Mouse (Mus musculus) liver, embryonic 12.5 days (tissue): ENCODE measurements around the gene Psme2b. TPM values are rescaled to one million over a fixed set of nuclear protein-coding genes. Genes with fewer than 3 reads are reported as not detected.
"Not testable (repeated sequence)": the region's sequence is repeated elsewhere in the genome, so short reads cannot be mapped to it uniquely, and the experiment has no call there.

ENCODE experiments used
- ATAC-seq: fragments of 200-750 bp; cut with Nextera tagmentation; 2 replicates; pipeline ENCODE4 v1.8.0; 2017; ENCODE audit warnings: moderate number of reproducible peaks, mild to moderate bottlenecking, moderate library complexity
- H3K27ac ChIP-seq: fragments of 300-500 bp; sonication (generic); 2 replicates; pipeline ENCODE4 v1.5.1; 2016; ENCODE audit warnings: mild to moderate bottlenecking
- H3K27me3 ChIP-seq: fragments of 300-500 bp; sonication (generic); replicated peaks from 2 replicates; pipeline ENCODE4 v1.6.1; 2016; ENCODE audit warnings: mild to moderate bottlenecking, moderate library complexity
- H3K36me3 ChIP-seq: fragments of 300-500 bp; sonication (generic); 2 replicates; pipeline ENCODE4 v1.6.1; 2016; ENCODE audit warnings: mild to moderate bottlenecking, moderate library complexity
- H3K4me1 ChIP-seq: fragments of 300-500 bp; sonication (generic); 2 replicates; pipeline ENCODE4 v1.6.1; 2016
- H3K4me2 ChIP-seq: fragments of 300-500 bp; sonication (generic); 2 replicates; pipeline ENCODE4 v1.6.1; 2016; ENCODE audit warnings: mild to moderate bottlenecking, moderate library complexity
- H3K4me3 ChIP-seq: fragments of 300-500 bp; sonication (generic); 2 replicates; pipeline ENCODE4 v1.5.1; 2016; ENCODE audit warnings: mild to moderate bottlenecking, moderate library complexity
- H3K9ac ChIP-seq: fragments of 300-500 bp; sonication (generic); 2 replicates; pipeline ENCODE4 v1.6.1; 2016; ENCODE audit warnings: mild to moderate bottlenecking, moderate library complexity
- H3K9me3 ChIP-seq: fragments of 300-500 bp; sonication (generic); replicated peaks from 2 replicates; pipeline ENCODE4 v1.6.1; 2016; ENCODE audit warnings: mild to moderate bottlenecking, moderate library complexity
- WGBS: fragments of 180-500 bp; shearing (Covaris S2); methylation state at CpG from one replicate; pipeline ENCODE4 v1.1.7; 2016; ENCODE audit not compliant: insufficient replicate concordance; 5-methylcytosine and 5-hydroxymethylcytosine counted together
- polyA plus RNA-seq: library from polyadenylated mRNA; unstranded; fragments of >200 nt; fragmentation: Nextera tagmentation; extraction: Ambion mirVana; gene quantifications from 2 replicates; pipeline ENCODE4 v1.2.1, GENCODE M21; 2016

Psme2b gene
- 1.2 and 2.2 TPM in 2 replicates for polyA plus RNA-seq

GRCm38 (mm10) chr11:48946090-48946489, at the start of gene Psme2b:
TSS of gene Psme2b (minus strand) at chr11:48946190.
- H3K4me1 ChIP-seq, H3K9me3 ChIP-seq, ATAC-seq, H3K4me3 ChIP-seq, H3K27me3 ChIP-seq, H3K4me2 ChIP-seq, H3K9ac ChIP-seq, H3K36me3 ChIP-seq, H3K27ac ChIP-seq: not testable (repeated sequence)
- WGBS = 71% methylated on average over 6 of the region's 6 CpGs

DNA sequence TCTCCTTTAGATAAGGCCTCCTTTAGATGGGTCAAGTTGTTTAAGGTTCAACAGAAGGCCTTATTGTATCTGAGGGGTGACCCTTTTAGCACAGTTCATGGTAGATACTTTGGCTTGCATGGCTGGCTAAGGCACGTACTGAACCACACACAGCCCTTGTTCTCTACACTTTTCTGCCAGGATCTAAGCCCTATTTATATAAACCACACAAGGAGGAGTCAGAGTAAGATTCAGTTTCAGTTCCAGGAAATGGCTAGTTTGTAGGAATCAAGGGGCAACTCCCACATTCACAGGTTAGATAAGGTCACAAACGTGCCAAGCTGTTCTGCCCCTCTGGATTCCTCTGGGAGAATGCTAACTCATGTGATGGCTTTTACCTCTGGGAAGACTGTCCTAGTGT, 48.0 kb upstream of the Psme2b start, which contains the start of gene Tgtp1:
TSS of gene Tgtp1 (minus strand) at position 155 of the 400 bp plus-strand sequence.
- not testable (repeated sequence) for H3K27ac ChIP-seq, ATAC-seq, H3K4me2 ChIP-seq, H3K9me3 ChIP-seq, H3K9ac ChIP-seq, H3K36me3 ChIP-seq, H3K27me3 ChIP-seq, H3K4me3 ChIP-seq
- 16% methylated on average over 2 of the region's 2 CpGs for WGBS
- peaks cover 16% of the 10 kb centered on the region for H3K4me1 ChIP-seq

GRCm38 (mm10) chr11:48993296-48993695, 47.3 kb upstream of the Psme2b start:
- not testable (repeated sequence) for H3K4me2 ChIP-seq, H3K27me3 ChIP-seq, H3K27ac ChIP-seq, H3K4me3 ChIP-seq, ATAC-seq, H3K9ac ChIP-seq, H3K36me3 ChIP-seq, H3K9me3 ChIP-seq
- peaks cover 16% of the 10 kb centered on the region for H3K4me1 ChIP-seq
- 37% methylated on average over 10 of the region's 10 CpGs for WGBS

GRCm38 (mm10) chr11:48991740-48992520, 45.9 kb upstream of the Psme2b start, which contains the start of gene Gm12185:
TSS of gene Gm12185 (minus strand) at chr11:48992226.
- 46% methylated on average over 4 of the region's 4 CpGs for WGBS
- not testable (repeated sequence) for ATAC-seq, H3K4me2 ChIP-seq

GRCm38 (mm10) chr11:48989981-48990380, 44.0 kb upstream of the Psme2b start:
- H3K9me3 ChIP-seq, H3K36me3 ChIP-seq, H3K9ac ChIP-seq, H3K4me2 ChIP-seq, H3K27ac ChIP-seq, ATAC-seq, H3K27me3 ChIP-seq, H3K4me3 ChIP-seq: not testable (repeated sequence)
- WGBS = 55% methylated on average over 2 of the region's 2 CpGs
- H3K4me1 ChIP-seq = peaks cover 16% of the 10 kb centered on the region

More at GRCm38 (mm10) chr11:48991740-48992520, 45.9 kb upstream of the Psme2b start, which contains the start of gene Gm12185:
- H3K4me1 ChIP-seq = peaks cover 16% of the 10 kb centered on the region
- not testable (repeated sequence) for H3K9ac ChIP-seq, H3K36me3 ChIP-seq, H3K27me3 ChIP-seq, H3K9me3 ChIP-seq, H3K27ac ChIP-seq, H3K4me3 ChIP-seq

GRCm38 (mm10) chr11:48988219-48988618, 42.2 kb upstream of the Psme2b start:
- WGBS = 50% methylated on average over 2 of the region's 3 CpGs
- H3K36me3 ChIP-seq, H3K9me3 ChIP-seq, H3K9ac ChIP-seq, H3K4me3 ChIP-seq, H3K4me1 ChIP-seq, H3K4me2 ChIP-seq, H3K27me3 ChIP-seq, ATAC-seq, H3K27ac ChIP-seq: not testable (repeated sequence)

DNA sequence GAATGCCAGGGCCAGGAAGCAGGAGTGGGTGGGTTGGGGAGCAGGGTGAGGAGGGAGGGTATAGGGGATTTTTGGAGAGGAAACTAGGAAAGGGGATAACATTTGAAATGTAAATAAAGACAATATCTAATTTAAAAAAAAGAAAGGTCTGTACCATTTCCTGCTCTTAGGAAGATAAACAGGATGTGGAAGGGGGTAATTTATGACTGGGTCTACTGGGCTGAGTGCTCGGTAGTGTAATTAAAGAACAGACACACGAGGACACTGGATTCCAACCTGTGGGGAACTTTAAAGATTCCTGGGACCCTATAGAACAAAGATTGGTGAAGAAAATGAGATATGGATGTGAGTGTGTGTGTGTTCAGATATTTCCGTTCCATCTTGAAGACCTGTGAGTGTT, 36.9 kb upstream of the Psme2b start:
- no CpG with 5 or more reads among the region's 3 CpGs for WGBS
- ATAC-seq, H3K9ac ChIP-seq, H3K4me3 ChIP-seq, H3K27ac ChIP-seq, H3K9me3 ChIP-seq, H3K4me1 ChIP-seq, H3K36me3 ChIP-seq, H3K4me2 ChIP-seq, H3K27me3 ChIP-seq: not testable (repeated sequence)

- not testable (repeated sequence) for H3K27me3 ChIP-seq, H3K4me3 ChIP-seq, ATAC-seq, H3K36me3 ChIP-seq, H3K4me1 ChIP-seq, H3K9ac ChIP-seq, H3K9me3 ChIP-seq, H3K27ac ChIP-seq, H3K4me2 ChIP-seq
- no CpG with 5 or more reads among the region's 5 CpGs for WGBS
These were observed 34.1 kb upstream of the Psme2b start for GRCm38 (mm10) chr11:48980052-48980451.

- not testable (repeated sequence) for H3K4me1 ChIP-seq, H3K9ac ChIP-seq, H3K4me3 ChIP-seq, H3K36me3 ChIP-seq, H3K27me3 ChIP-seq, H3K27ac ChIP-seq, H3K9me3 ChIP-seq, H3K4me2 ChIP-seq
- ATAC-seq = 0 out of 2 replicates have a peak, but pooled peaks have one; percentile 30
- no CpG with 5 or more reads among the region's 3 CpGs for WGBS
These were observed 33.3 kb upstream of the Psme2b start, which contains the start of gene 9930111J21Rik1 for GRCm38 (mm10) chr11:48979251-48979650. TSS of gene 9930111J21Rik1 (minus strand) at chr11:48979398.

DNA sequence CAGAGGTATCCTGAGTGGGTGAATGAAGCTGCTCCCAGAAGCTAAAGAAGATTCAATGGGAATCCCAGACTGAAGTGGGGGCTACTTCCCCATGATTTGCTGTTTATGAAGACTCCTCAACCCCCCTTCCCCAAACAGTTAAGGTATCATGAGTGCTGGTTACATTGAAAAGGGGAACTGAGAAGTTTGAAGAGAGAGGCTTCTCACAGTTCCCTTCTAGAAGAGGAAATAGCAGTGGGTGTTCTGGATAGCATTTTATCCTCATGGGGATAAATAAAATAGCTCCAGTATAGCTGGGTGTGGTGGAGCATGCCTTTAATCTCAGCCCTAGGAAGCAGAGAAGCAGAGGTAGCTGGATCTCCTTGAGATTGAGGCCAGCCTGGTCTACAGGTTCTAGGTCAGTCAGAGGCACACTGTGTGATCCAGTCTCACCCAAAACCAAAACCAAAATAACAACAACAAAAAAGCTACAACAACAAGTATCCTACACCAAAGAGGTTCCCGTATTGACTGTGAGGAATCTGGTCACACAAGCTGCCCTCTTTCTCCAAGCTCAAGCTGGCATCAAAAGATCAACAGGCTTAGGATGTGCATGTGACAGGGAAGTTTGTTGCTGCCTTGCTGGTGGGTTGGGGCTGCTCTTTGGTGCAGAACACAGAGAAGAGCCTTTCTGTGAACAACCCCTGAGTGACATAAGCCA, 32.4 kb upstream of the Psme2b start, which contains the start of gene Olfr56:
TSS of gene Olfr56 (plus strand) at position 650 of the 700 bp plus-strand sequence.
- not testable (repeated sequence) for H3K9me3 ChIP-seq, H3K4me1 ChIP-seq, H3K36me3 ChIP-seq, H3K4me3 ChIP-seq, H3K27ac ChIP-seq, ATAC-seq, H3K9ac ChIP-seq, H3K27me3 ChIP-seq, H3K4me2 ChIP-seq
- no CpG with 5 or more reads among the region's 1 CpGs for WGBS

DNA sequence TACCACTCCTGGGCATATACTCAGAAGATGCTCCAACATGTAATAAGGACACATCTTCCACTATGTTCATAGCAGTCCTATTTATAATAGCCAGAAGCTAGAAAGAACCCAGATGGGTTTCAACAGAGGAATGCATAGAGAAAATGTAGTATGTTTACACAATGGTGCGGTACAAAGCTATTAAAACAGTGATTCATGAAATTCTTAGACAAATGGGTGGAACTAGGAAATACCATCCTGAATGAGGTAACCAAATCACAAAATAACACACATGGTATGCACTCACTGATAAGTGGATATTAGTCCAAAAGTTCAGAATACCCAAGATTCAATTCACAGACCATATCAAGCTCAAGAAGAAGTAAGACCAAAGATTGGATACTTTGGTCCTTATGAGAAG, 28.7 kb upstream of the Psme2b start:
- not testable (repeated sequence) for H3K4me2 ChIP-seq, H3K4me1 ChIP-seq, H3K36me3 ChIP-seq, ATAC-seq, H3K9ac ChIP-seq, H3K4me3 ChIP-seq, H3K9me3 ChIP-seq, H3K27me3 ChIP-seq, H3K27ac ChIP-seq
- WGBS = no CpG with 5 or more reads among the region's 1 CpGs

DNA sequence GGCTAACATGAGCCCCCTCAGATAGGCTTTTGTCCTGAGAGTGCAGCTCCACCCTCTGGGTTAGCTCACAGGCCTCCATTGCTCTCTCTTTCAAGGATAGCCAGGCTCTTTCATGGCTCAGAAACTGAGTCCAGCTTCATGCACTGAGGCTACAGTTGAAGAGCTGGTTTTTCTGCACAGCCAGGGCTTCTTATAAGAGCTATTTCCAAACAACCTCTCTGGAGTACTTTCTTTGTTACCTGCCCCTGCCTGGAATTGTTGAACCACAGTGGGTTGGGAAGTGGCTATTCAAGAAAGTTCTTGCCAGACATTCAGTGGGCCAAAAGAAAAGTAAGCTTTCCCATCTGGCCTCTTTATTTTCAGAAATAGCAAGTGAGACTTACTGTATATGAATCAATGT, 6.7 kb downstream of the Psme2b start:
- H3K4me3 ChIP-seq, H3K4me1 ChIP-seq, H3K36me3 ChIP-seq, ATAC-seq, H3K27me3 ChIP-seq, H3K4me2 ChIP-seq, H3K9ac ChIP-seq, H3K27ac ChIP-seq, H3K9me3 ChIP-seq: not testable (repeated sequence)
